Mouse (Mus musculus) intestine, embryonic 16.5 days (tissue): ENCODE results near the gene Gm21477. TPM values are rescaled to one million over a fixed set of nuclear protein-coding genes. Genes with fewer than 3 reads are reported as not detected.
"Not testable (repeated sequence)": the region's sequence is repeated elsewhere in the genome, so short reads cannot be mapped to it uniquely, and the experiment has no call there.

Source experiments
- ATAC-seq: fragments of 200-750 bp; cut with Nextera tagmentation; 2 replicates; pipeline ENCODE4 v1.8.0; 2017; ENCODE audit warnings: moderate TSS enrichment, moderate library complexity
- H3K27ac ChIP-seq: fragments of 300-500 bp; sonication (generic); 2 replicates; pipeline ENCODE4 v1.5.1; 2014; ENCODE audit warnings: mild to moderate bottlenecking, low read length
- H3K27me3 ChIP-seq: fragments of 300-500 bp; sonication (generic); replicated peaks from 2 replicates; pipeline ENCODE4 v1.6.1; 2014; ENCODE audit warnings: low read length, control low read depth, mixed read lengths; ENCODE audit not compliant: control insufficient read depth, insufficient read depth
- H3K36me3 ChIP-seq: fragments of 300-500 bp; sonication (generic); 2 replicates; pipeline ENCODE4 v1.6.1; 2014; ENCODE audit warnings: low read length, control low read depth; ENCODE audit not compliant: control insufficient read depth, insufficient read depth
- H3K4me1 ChIP-seq: fragments of 300-500 bp; sonication (generic); 2 replicates; pipeline ENCODE4 v1.6.1; 2014; ENCODE audit warnings: low read length, control low read depth, mixed read lengths; ENCODE audit not compliant: control insufficient read depth, insufficient read depth
- H3K4me2 ChIP-seq: fragments of 300-500 bp; sonication (generic); 2 replicates; pipeline ENCODE4 v1.6.1; 2014; ENCODE audit warnings: low read depth, low read length, control low read depth
- H3K4me3 ChIP-seq: fragments of 300-500 bp; sonication (generic); 2 replicates; pipeline ENCODE4 v1.5.1; 2014; ENCODE audit warnings: mild to moderate bottlenecking, low read length
- H3K9ac ChIP-seq: fragments of 300-500 bp; sonication (generic); 2 replicates; pipeline ENCODE4 v1.6.1; 2014; ENCODE audit warnings: low read depth, low read length
- H3K9me3 ChIP-seq: fragments of 300-500 bp; sonication (generic); 2 replicates; pipeline ENCODE4 v1.6.1; 2016; ENCODE audit warnings: low read length, control low read depth; ENCODE audit not compliant: control insufficient read depth
- WGBS: fragments of 180-500 bp; shearing (Covaris S2); extraction: QIAGEN DNeasy Blood & Tissue Kit; methylation state at CpG from one replicate; pipeline ENCODE4 v1.1.7; 2014; 5-methylcytosine and 5-hydroxymethylcytosine counted together
- polyA plus RNA-seq: library from polyadenylated mRNA; unstranded; fragments of >200 nt; fragmentation: Nextera tagmentation; extraction: Ambion mirVana; gene quantifications from 2 replicates; pipeline ENCODE4 v1.2.1, GENCODE M21; 2015

The Gm21477 gene
- not detected in 2 replicates for polyA plus RNA-seq

GRCm38 (mm10) chrY:87116521-87116920, at the start of gene Gm21477:
Gm21477 (plus strand) TSS chrY:87116821.
- H3K4me3 ChIP-seq, ATAC-seq, H3K9ac ChIP-seq, H3K36me3 ChIP-seq, H3K9me3 ChIP-seq, H3K4me2 ChIP-seq, H3K27ac ChIP-seq, H3K27me3 ChIP-seq, H3K4me1 ChIP-seq: not testable (repeated sequence)
- no CpG with 5 or more reads among the region's 6 CpGs for WGBS
